Mouse (Mus musculus): ENCODE results near the gene Cacnb4.

DNA sequence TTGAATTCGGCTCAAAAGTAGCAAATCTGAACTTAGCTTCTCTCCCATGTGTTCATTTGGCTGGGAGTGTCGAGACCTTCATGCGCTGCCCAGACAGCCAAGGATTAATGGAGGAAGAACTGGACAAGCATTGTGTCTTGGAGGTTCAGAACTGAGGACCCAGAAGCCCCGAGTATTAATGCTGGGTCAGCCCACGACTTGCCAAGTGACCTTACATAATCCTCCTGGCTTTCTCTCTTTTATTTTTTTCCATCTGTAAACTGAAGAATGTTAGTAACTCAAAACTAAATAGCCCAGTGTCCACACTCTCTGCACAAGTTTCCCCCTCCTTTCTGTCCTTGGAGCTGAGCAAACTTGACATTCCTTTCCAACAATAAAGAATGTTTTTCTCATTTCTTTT is 95.9 kb downstream of the Cacnb4 start:
- TF ChIP-seq POLR2A (IDR thresholded peaks at IDR 0.05; ENCODE audit: insufficient read depth, low read depth, low read length) = no peak
- 0 out of 2 replicates have a peak, but pooled peaks have one; percentile 29 for TF ChIP-seq EP300 (IDR thresholded peaks at IDR 0.05; ENCODE audit: insufficient read depth, low read depth, low read length)
- no peak for TF ChIP-seq CTCF (IDR thresholded peaks at IDR 0.05)

Measured in heart, adult 2 months (tissue).